Mouse (Mus musculus) liver, embryonic 16.5 days (tissue): ENCODE measurements around the gene Ptpn6. TPM values are rescaled to one million over a fixed set of nuclear protein-coding genes. Genes with fewer than 3 reads are reported as not detected.

ENCODE experiments used
- ATAC-seq: fragments of 200-750 bp; cut with Nextera tagmentation; 2 replicates; pipeline ENCODE4 v1.8.0; 2017; ENCODE audit warnings: low read depth, mild to moderate bottlenecking, moderate number of reproducible peaks, moderate library complexity
- H3K27ac ChIP-seq: fragments of 300-500 bp; sonication (generic); 2 replicates; pipeline ENCODE4 v1.5.1; 2014; ENCODE audit warnings: mild to moderate bottlenecking, low read length
- H3K27me3 ChIP-seq: fragments of 300-500 bp; sonication (generic); 2 replicates; pipeline ENCODE4 v1.6.1; 2014; ENCODE audit warnings: low read depth, low read length, mixed read lengths; ENCODE audit not compliant: control insufficient read depth, insufficient read depth
- H3K36me3 ChIP-seq: fragments of 300-500 bp; sonication (generic); 2 replicates; pipeline ENCODE4 v1.6.1; 2014; ENCODE audit warnings: mild to moderate bottlenecking; ENCODE audit not compliant: control insufficient read depth, insufficient read depth
- H3K4me1 ChIP-seq: fragments of 300-500 bp; sonication (generic); 2 replicates; pipeline ENCODE4 v1.6.1; 2014; ENCODE audit warnings: low read depth, low read length, mixed read lengths; ENCODE audit not compliant: control insufficient read depth
- H3K4me2 ChIP-seq: fragments of 300-500 bp; sonication (generic); 2 replicates; pipeline ENCODE4 v1.6.1; 2014; ENCODE audit warnings: low read depth, low read length, mixed read lengths
- H3K4me3 ChIP-seq: fragments of 300-500 bp; sonication (generic); 2 replicates; pipeline ENCODE4 v1.5.1; 2014; ENCODE audit warnings: low read depth, mild to moderate bottlenecking, low read length
- H3K9ac ChIP-seq: fragments of 300-500 bp; sonication (generic); 2 replicates; pipeline ENCODE4 v1.6.1; 2014; ENCODE audit warnings: low read depth, low read length
- H3K9me3 ChIP-seq: fragments of 300-500 bp; sonication (generic); replicated peaks from 2 replicates; pipeline ENCODE4 v1.6.1; 2016; ENCODE audit warnings: low read length; ENCODE audit not compliant: control insufficient read depth
- WGBS: fragments of 180-500 bp; shearing (Covaris S2); extraction: QIAGEN DNeasy Blood & Tissue Kit; methylation state at CpG from one replicate; pipeline ENCODE4 v1.1.7; 2014; ENCODE audit not compliant: insufficient replicate concordance; 5-methylcytosine and 5-hydroxymethylcytosine counted together
- microRNA counts: library from miRNA; unstranded; fragments of <30 nt; microRNA quantifications from one replicate; lab custom pipeline; 2016
- microRNA-seq: library from miRNA; unstranded; fragments of <30 nt; microRNA quantifications from one replicate; pipeline ENCODE4, GENCODE M21; 2016
- polyA plus RNA-seq: library from polyadenylated mRNA; unstranded; fragments of >200 nt; fragmentation: Nextera tagmentation; extraction: Ambion mirVana; gene quantifications from 2 replicates; pipeline ENCODE4 v1.2.1, GENCODE M21; 2015

Gene Ptpn6
- polyA plus RNA-seq, 1 experiment from 2014 or later, result 38.3 TPM

- H3K9ac ChIP-seq, result no peak overlapping the region
- no peak for ATAC-seq
Measured at GRCm38 (mm10) chr6:124679486-124679885, 59.0 kb downstream of the Ptpn6 start.

GRCm38 (mm10) chr6:124678769-124679168 is 59.7 kb downstream of the Ptpn6 start:
- peaks cover 7% of the 10 kb centered on the region for H3K36me3 ChIP-seq
- H3K9me3 ChIP-seq, result no peaks in the 10 kb centered on the region
- 71% methylated on average over 7 of the region's 7 CpGs for WGBS
- H3K4me1 ChIP-seq, result peaks cover 27% of the 10 kb centered on the region
- H3K9ac ChIP-seq, result no peak overlapping the region
- H3K27ac ChIP-seq, result no peak overlapping the region
- H3K4me3 ChIP-seq, result no peak overlapping the region
- no peaks in the 10 kb centered on the region for H3K27me3 ChIP-seq
- ATAC-seq, result no peak
- H3K4me2 ChIP-seq, result no peak overlapping the region

More at GRCm38 (mm10) chr6:124679486-124679885, 59.0 kb downstream of the Ptpn6 start:
- peaks cover 4% of the 10 kb centered on the region for H3K36me3 ChIP-seq
- peaks cover 32% of the 10 kb centered on the region for H3K4me1 ChIP-seq
- WGBS, result 88% methylated on average over 3 of the region's 3 CpGs
- no peaks in the 10 kb centered on the region for H3K9me3 ChIP-seq
- H3K4me2 ChIP-seq, result no peak overlapping the region
- H3K27ac ChIP-seq, result no peak overlapping the region
- no peak overlapping the region for H3K4me3 ChIP-seq
- H3K27me3 ChIP-seq, result no peaks in the 10 kb centered on the region

- Histone ChIP-seq H3K27ac (no peak overlapping the region), H3K4me1 (peaks cover 19% of the 10 kb centered on the region), H3K9ac (no peak overlapping the region), H3K27me3 (no peaks in the 10 kb centered on the region), H3K4me3 (no peak overlapping the region), H3K36me3 (peaks cover 7% of the 10 kb centered on the region), H3K9me3 (no peaks in the 10 kb centered on the region), H3K4me2 (no peak overlapping the region)
- 67% methylated on average over 6 of the region's 6 CpGs for WGBS
- ATAC-seq, result no peak; the same call in 1 of the 2 replicates
Measured at GRCm38 (mm10) chr6:124676171-124676570, 62.3 kb downstream of the Ptpn6 start.

GRCm38 (mm10) chr6:124674591-124674990 is 63.9 kb downstream of the Ptpn6 start:
- Histone ChIP-seq H3K9me3 (no peaks in the 10 kb centered on the region), H3K9ac (no peak overlapping the region), H3K27ac (no peak overlapping the region), H3K4me3 (no peak overlapping the region), H3K27me3 (no peaks in the 10 kb centered on the region), H3K4me2 (no peak overlapping the region), H3K36me3 (peaks cover 7% of the 10 kb centered on the region), H3K4me1 (peaks cover 19% of the 10 kb centered on the region)
- ATAC-seq, result no peak
- 89% methylated on average over 7 of the region's 7 CpGs for WGBS

- no peak for ATAC-seq
- H3K4me2 ChIP-seq, result no peak overlapping the region
- peaks cover 19% of the 10 kb centered on the region for H3K4me1 ChIP-seq
- 80% methylated on average over 9 of the region's 9 CpGs for WGBS
- H3K9ac ChIP-seq, result no peak overlapping the region
- no peaks in the 10 kb centered on the region for H3K27me3 ChIP-seq
- H3K4me3 ChIP-seq, result no peak overlapping the region
- peaks cover 7% of the 10 kb centered on the region for H3K36me3 ChIP-seq
- H3K27ac ChIP-seq, result no peak overlapping the region
- H3K9me3 ChIP-seq, result no peaks in the 10 kb centered on the region
Measured at GRCm38 (mm10) chr6:124673619-124674018, 64.9 kb downstream of the Ptpn6 start.

GRCm38 (mm10) chr6:124672100-124672499 is 66.4 kb downstream of the Ptpn6 start:
- ATAC-seq, result no peak
- H3K4me1 ChIP-seq, result peaks cover 15% of the 10 kb centered on the region
- peaks cover 7% of the 10 kb centered on the region for H3K36me3 ChIP-seq
- WGBS, result 40% methylated on average over 6 of the region's 6 CpGs
- no peak overlapping the region for H3K9ac ChIP-seq
- H3K27ac ChIP-seq, result no peak overlapping the region
- H3K4me3 ChIP-seq, result no peak overlapping the region
- H3K4me2 ChIP-seq, result no peak overlapping the region
- no peaks in the 10 kb centered on the region for H3K27me3 ChIP-seq
- H3K9me3 ChIP-seq, result no peaks in the 10 kb centered on the region

MicroRNA genes within 50 kb of the gene (microRNA counts, 519-probe panel; counts per million panel counts)
- microRNA mmu-miR-141 (lab: Ali Mortazavi, UCI) (1,647 counts per million, percentile 16 among the panel's probes with 10 or more counts), microRNA mmu-miR-200c (lab: Ali Mortazavi, UCI) (2,220 counts per million, percentile 40 among the panel's probes with 10 or more counts)

Small RNAs within 50 kb of the gene (microRNA-seq; reads per million reads assigned to microRNA genes)
- 70.4 reads per million, percentile 50 among the genes with 10 or more reads in this experiment for gene Mir141
- gene Mir200c, result 473 reads per million, percentile 69 among the genes with 10 or more reads in this experiment

Other genes with a start within 250 kb of the Ptpn6 start
- gene C1rl, start 245.6 kb downstream of the Ptpn6 start, polyA plus RNA-seq, result 14.1 and 15.8 TPM in 2 replicates
- gene C1ra, start 226.3 kb downstream of the Ptpn6 start, polyA plus RNA-seq, result 26.7 and 30.1 TPM in 2 replicates
- gene C1s1, start 196.4 kb downstream of the Ptpn6 start, polyA plus RNA-seq, result 75.8 and 79.9 TPM in 2 replicates
- gene C1rb, start 168.4 kb downstream of the Ptpn6 start, polyA plus RNA-seq, result not detected in 2 replicates
- gene C1s2, start 102.6 kb downstream of the Ptpn6 start, polyA plus RNA-seq, result 0.04 TPM in 1 of 2 replicates, not detected in the other
- gene Lpcat3, start 75.7 kb downstream of the Ptpn6 start, polyA plus RNA-seq, result 80.1 and 88.6 TPM in 2 replicates
- 105 and 121 TPM in 2 replicates for gene Emg1, start 26.5 kb downstream of the Ptpn6 start, polyA plus RNA-seq
- 206 and 214 TPM in 2 replicates for gene Phb2, start 26.4 kb downstream of the Ptpn6 start, polyA plus RNA-seq
- 80.7 and 83.6 TPM in 2 replicates for gene Grcc10, start 2.7 kb upstream of the Ptpn6 start, polyA plus RNA-seq
- gene Gm45234, start 17.3 kb upstream of the Ptpn6 start, polyA plus RNA-seq, result not detected in 2 replicates
- gene Atn1, start 17.8 kb upstream of the Ptpn6 start, polyA plus RNA-seq, result 1.3 and 1.7 TPM in 2 replicates
- gene Eno2, start 31.0 kb upstream of the Ptpn6 start, polyA plus RNA-seq, result 0.40 and 0.43 TPM in 2 replicates
- not detected in 2 replicates for gene Lrrc23, start 41.0 kb upstream of the Ptpn6 start, polyA plus RNA-seq
- 8.6 and 9.1 TPM in 2 replicates for gene Spsb2, start 69.9 kb upstream of the Ptpn6 start, polyA plus RNA-seq
- gene Tpi1, start 75.6 kb upstream of the Ptpn6 start, polyA plus RNA-seq, result 450 and 452 TPM in 2 replicates
- 50.0 and 52.7 TPM in 2 replicates for gene Usp5, start 90.8 kb upstream of the Ptpn6 start, polyA plus RNA-seq
- gene Cdca3, start 90.8 kb upstream of the Ptpn6 start, polyA plus RNA-seq, result 171 and 180 TPM in 2 replicates
- gene Gnb3, start 101.6 kb upstream of the Ptpn6 start, polyA plus RNA-seq, result 0.13 and 0.31 TPM in 2 replicates
- gene P3h3, start 119.0 kb upstream of the Ptpn6 start, polyA plus RNA-seq, result 0.62 and 0.76 TPM in 2 replicates
- 0.02 TPM in 1 of 2 replicates, not detected in the other for gene Gpr162, start 125.3 kb upstream of the Ptpn6 start, polyA plus RNA-seq
- gene Cd4, start 149.5 kb upstream of the Ptpn6 start, polyA plus RNA-seq, result 0.11 and 0.14 TPM in 2 replicates
- gene Lag3, start 173.0 kb upstream of the Ptpn6 start, polyA plus RNA-seq, result 0.12 and 0.15 TPM in 2 replicates
- gene Ptms, start 181.4 kb upstream of the Ptpn6 start, polyA plus RNA-seq, result 42.3 and 49.6 TPM in 2 replicates
- gene Mlf2, start 192.7 kb upstream of the Ptpn6 start, polyA plus RNA-seq, result 103 and 110 TPM in 2 replicates
- 44.4 and 49.6 TPM in 2 replicates for gene Cops7a, start 226.8 kb upstream of the Ptpn6 start, polyA plus RNA-seq